Mouse (Mus musculus) thymus, postnatal 0 days (tissue): ENCODE data around the gene Papss1. TPM values are rescaled to one million over a fixed set of nuclear protein-coding genes. Genes with fewer than 3 reads are reported as not detected.

Experiments
- DNase-seq: peaks from one replicate; pipeline ENCODE4 v3.0.0-alpha.2; 2015; ENCODE audit warnings: low spot score
- polyA plus RNA-seq: library from polyadenylated mRNA; unstranded; fragments of >200 nt; fragmentation: Nextera tagmentation; extraction: Ambion mirVana; gene quantifications from 2 replicates; pipeline ENCODE4 v1.2.1, GENCODE M21; 2015

Gene Papss1
- polyA plus RNA-seq, 1 experiment from 2014 or later: 50.7 TPM

GRCm38 (mm10) chr3:131630407-131631317 lies 66.1 kb downstream of the Papss1 start:
- DNase-seq: no peak

GRCm38 (mm10) chr3:131631318-131631870 lies 66.8 kb downstream of the Papss1 start:
- no peak for DNase-seq

- no peak for DNase-seq
Observed at GRCm38 (mm10) chr3:131634091-131634490, 69.5 kb downstream of the Papss1 start.

GRCm38 (mm10) chr3:131636126-131636525 lies 71.6 kb downstream of the Papss1 start:
- DNase-seq: no peak

GRCm38 (mm10) chr3:131637008-131637407 lies 72.4 kb downstream of the Papss1 start:
- no peak for DNase-seq

GRCm38 (mm10) chr3:131637664-131638063 lies 73.1 kb downstream of the Papss1 start:
- no peak for DNase-seq

- no peak for DNase-seq
Observed at GRCm38 (mm10) chr3:131638216-131638615, 73.6 kb downstream of the Papss1 start.

- no peak for DNase-seq
Observed at GRCm38 (mm10) chr3:131642681-131643292, 78.2 kb downstream of the Papss1 start.

- no peak for DNase-seq
Observed at GRCm38 (mm10) chr3:131645203-131645602, 80.6 kb downstream of the Papss1 start.

GRCm38 (mm10) chr3:131654366-131654765 lies 89.8 kb downstream of the Papss1 start:
- DNase-seq: no peak

- no peak for DNase-seq
Observed at GRCm38 (mm10) chr3:131656032-131656431, 91.5 kb downstream of the Papss1 start.

GRCm38 (mm10) chr3:131660126-131660525 lies 95.6 kb downstream of the Papss1 start:
- no peak for DNase-seq

GRCm38 (mm10) chr3:131660629-131661028 lies 96.1 kb downstream of the Papss1 start:
- no peak for DNase-seq

- no peak for DNase-seq
Observed at GRCm38 (mm10) chr3:131662589-131663148, 98.1 kb downstream of the Papss1 start.

- no peak for DNase-seq
Observed at GRCm38 (mm10) chr3:131669910-131670309, 105.3 kb downstream of the Papss1 start.

- DNase-seq: no peak
Observed at GRCm38 (mm10) chr3:131686106-131686505, 121.5 kb downstream of the Papss1 start.

- DNase-seq: no peak
Observed at GRCm38 (mm10) chr3:131689949-131690348, 125.4 kb downstream of the Papss1 start.

- DNase-seq: no peak
Observed at GRCm38 (mm10) chr3:131690543-131690942, 126.0 kb downstream of the Papss1 start.

GRCm38 (mm10) chr3:131691202-131691601 lies 126.6 kb downstream of the Papss1 start:
- no peak for DNase-seq
